Comparison of ENCODE assay signal across 17 mouse cellular contexts in the genomic region with DNA sequence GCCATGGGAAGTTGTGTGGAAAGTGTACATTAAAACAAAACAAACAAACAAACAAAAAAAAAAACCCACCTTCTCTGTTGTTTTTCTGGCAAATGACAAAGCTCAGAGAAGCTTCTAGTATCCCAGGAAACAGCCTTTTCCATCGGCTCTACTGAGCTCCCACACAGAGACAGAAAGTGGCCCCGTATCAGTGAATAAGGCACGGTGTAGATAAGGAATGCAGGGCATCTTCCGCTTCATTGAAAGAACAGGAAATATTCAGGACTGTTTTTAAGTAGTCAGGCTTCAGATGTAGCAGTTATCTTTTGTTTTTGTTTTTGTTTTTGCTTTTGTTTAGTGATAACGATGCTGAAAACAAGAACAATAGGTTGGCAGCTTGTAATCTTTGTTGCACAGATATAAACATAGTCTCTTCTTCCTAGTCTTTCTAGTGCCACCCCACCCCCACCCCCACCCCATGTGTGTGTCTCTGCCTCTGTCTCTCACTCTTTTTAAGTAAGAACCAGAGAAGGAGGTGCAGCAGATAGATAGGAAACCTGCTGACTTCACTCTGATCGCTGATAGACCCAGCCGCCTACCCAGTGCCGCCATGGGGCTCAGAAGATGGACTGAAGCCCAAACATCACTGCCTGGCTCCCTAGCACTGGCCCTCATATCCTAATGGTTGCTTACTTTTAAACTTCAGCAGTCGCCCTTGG. TPM values are rescaled to one million over a fixed set of nuclear protein-coding genes. Genes with fewer than 3 reads are reported as not detected.
DNase-seq lines count a peak whose midpoint lies in the region; ATAC-seq and TF ChIP-seq lines count a peak whose summit lies in the region.
"Had no signal": no experiment of that assay in that cellular context is flagged by ENCODE, and none has a peak within 500 bp of the region (broad histone marks: within the 10 kb centered on the region; RNA-seq: fewer than 3 reads in every experiment).

No protein-coding gene starts in this region.

- no peaks in the 10 kb centered on the region for H3K9me3 ChIP-seq in MEL (replicated peaks; ENCODE audit: insufficient read depth, low read length)
- H3K9me3 ChIP-seq in hindbrain, embryonic 11.5 days (ENCODE audit: control insufficient read depth, low read length): no peaks in the 10 kb centered on the region
- H3K9me3 ChIP-seq in midbrain, embryonic 14.5 days (ENCODE audit: control insufficient read depth, low read length): no peaks in the 10 kb centered on the region
- H3K9me3 ChIP-seq: forebrain, embryonic 12.5 days; hindbrain, embryonic 15.5 days; limb, embryonic 15.5 days had no signal

- no peaks in the 10 kb centered on the region for H3K79me2 ChIP-seq in MEL (ENCODE audit: control insufficient read depth, insufficient read depth, low read length, poor library complexity)

- WGBS in spleen, adult 2 months: 49% methylated on average over 9 of the region's 9 CpGs
- WGBS in hindbrain, embryonic 11.5 days: 72% methylated on average over 9 of the region's 9 CpGs
- WGBS in midbrain, embryonic 14.5 days: 77% methylated on average over 9 of the region's 9 CpGs

- no peaks in the 10 kb centered on the region for H3K36me3 ChIP-seq in spleen, adult 2 months (ENCODE audit: control insufficient read depth, insufficient read depth, low read length)
- H3K36me3 ChIP-seq in MEL (ENCODE audit: control insufficient read depth in 1 of 2, insufficient read depth in 2 of 2, low read length in 2 of 2): peaks cover 0 to 14% of the 10 kb centered on the region in 2 experiments; a peak in 2 of 4 replicates
- no peaks in the 10 kb centered on the region for H3K36me3 ChIP-seq in hindbrain, embryonic 11.5 days (ENCODE audit: control insufficient read depth, insufficient read depth, low read length)
- no peaks in the 10 kb centered on the region for H3K36me3 ChIP-seq in midbrain, embryonic 14.5 days (ENCODE audit: control insufficient read depth, insufficient read depth, low read length)
- H3K36me3 ChIP-seq: forebrain, embryonic 12.5 days; hindbrain, embryonic 15.5 days; limb, embryonic 15.5 days had no signal

- no peak overlapping the region; the same call in 1 of the 2 replicates for H3K4me3 ChIP-seq in spleen, adult 2 months (ENCODE audit: extremely low read depth, insufficient read depth, insufficient read length)
- 0 out of 4 replicates have a peak overlapping the region, but pooled peaks have one; percentile 3 to 11 for H3K4me3 ChIP-seq in MEL (ENCODE audit: control insufficient read depth in 1 of 2, insufficient read depth in 1 of 2, low read depth in 2 of 2, low read length in 2 of 2)
- H3K4me3 ChIP-seq in hindbrain, embryonic 11.5 days (ENCODE audit: low read depth, low read length): no peak overlapping the region
- H3K4me3 ChIP-seq in midbrain, embryonic 14.5 days (replicated peaks; ENCODE audit: low read depth, low read length): no peak overlapping the region
- H3K4me3 ChIP-seq: forebrain, embryonic 12.5 days; heart, adult 2 months; hindbrain, embryonic 15.5 days; limb, embryonic 15.5 days had no signal

- no peak for TF ChIP-seq CTCF in spleen, adult 2 months (IDR thresholded peaks at IDR 0.05; ENCODE audit: extremely low read depth, insufficient read depth, insufficient read length, insufficient replicate concordance)
- no peak for TF ChIP-seq CTCF in MEL (IDR thresholded peaks at IDR 0.05 in 2 of 3, conservative IDR thresholded peaks at IDR 0.05 in 1 of 3; ENCODE audit: control insufficient read depth in 1 of 3, insufficient read depth in 1 of 3, low read depth in 2 of 3, low read length in 3 of 3, poor library complexity in 1 of 3, severe bottlenecking in 1 of 3)

- DNase-seq in spleen, adult 2 months (ENCODE audit: low read depth in 1 of 2, low spot score in 2 of 2): no peak
- DNase-seq in spleen, postnatal 4 days (ENCODE audit: low spot score in 2 of 2): no peak
- DNase-seq in MEL (ENCODE audit: low read depth, low spot score): peak; percentile 69
- DNase-seq in c-Kit-positive CD71-positive TER-119-positive erythroid progenitor cells, embryonic 14.5 days (ENCODE audit: low spot score): peak; percentile 7
- DNase-seq in naive thymus-derived CD4-positive, alpha-beta T cell, adult 2 months (ENCODE audit: low read depth): peak; percentile 66
- no peak for DNase-seq in hindbrain, embryonic 11.5 days (ENCODE audit: low spot score)
- no peak for DNase-seq in midbrain, embryonic 14.5 days
- DNase-seq: cerebellum, adult 11 months; cerebellum, postnatal 14 days; gastrocnemius, postnatal 14 days; heart, adult 2 months; kidney, adult 11 months; kidney, postnatal 10 days; lung, postnatal 10 days had no signal

- peak overlapping the region; percentile 64; the same call in 1 of the 2 replicates for H3K27ac ChIP-seq in spleen, adult 2 months (ENCODE audit: insufficient read depth, low read length)
- peak overlapping the region; percentile 19 for H3K27ac ChIP-seq in MEL (ENCODE audit: control insufficient read depth, low read depth, low read length)
- no peak overlapping the region for H3K27ac ChIP-seq in hindbrain, embryonic 11.5 days (ENCODE audit: low read depth, low read length)
- no peak overlapping the region for H3K27ac ChIP-seq in midbrain, embryonic 14.5 days (replicated peaks; ENCODE audit: low read depth, low read length)
- H3K27ac ChIP-seq: forebrain, embryonic 12.5 days; heart, adult 2 months; hindbrain, embryonic 15.5 days; limb, embryonic 15.5 days had no signal

- H3K9ac ChIP-seq in MEL (ENCODE audit: control insufficient read depth, low read depth, low read length, poor library complexity, severe bottlenecking): no peak overlapping the region
- H3K9ac ChIP-seq in hindbrain, embryonic 11.5 days (ENCODE audit: low read depth, low read length): no peak overlapping the region
- no peak overlapping the region for H3K9ac ChIP-seq in midbrain, embryonic 14.5 days (replicated peaks; ENCODE audit: low read length)
- H3K9ac ChIP-seq: forebrain, embryonic 12.5 days; hindbrain, embryonic 15.5 days; limb, embryonic 15.5 days had no signal

- peak in 1 of 2 experiments; percentile 44; a peak in 1 of 4 replicates for TF ChIP-seq EP300 in MEL (IDR thresholded peaks at IDR 0.05; ENCODE audit: low read depth in 1 of 2, low read length in 2 of 2)

- ATAC-seq in hindbrain, embryonic 11.5 days (ENCODE audit: low FRiP score): no peak
- no peak for ATAC-seq in midbrain, embryonic 14.5 days (ENCODE audit: low FRiP score, low TSS enrichment)

- no peak for TF ChIP-seq RAD21 in MEL (IDR thresholded peaks at IDR 0.05; ENCODE audit: low read depth, low read length)

- H3K27me3 ChIP-seq in spleen, adult 2 months (ENCODE audit: control insufficient read depth, insufficient read depth, low read length): no peaks in the 10 kb centered on the region
- H3K27me3 ChIP-seq in MEL (ENCODE audit: control insufficient read depth in 1 of 2, insufficient read depth in 2 of 2, low read length in 2 of 2): peaks cover 4 to 7% of the 10 kb centered on the region in 2 experiments
- H3K27me3 ChIP-seq in hindbrain, embryonic 11.5 days (ENCODE audit: control insufficient read depth, insufficient read depth, low read length): peaks cover 19% of the 10 kb centered on the region
- 0 out of 2 replicates have a peak, but pooled peaks cover 4% of the 10 kb centered on the region for H3K27me3 ChIP-seq in midbrain, embryonic 14.5 days (ENCODE audit: control insufficient read depth, insufficient read depth, low read length)
- H3K27me3 ChIP-seq: hindbrain, embryonic 15.5 days had no signal

- no peak overlapping the region for H3K4me2 ChIP-seq in hindbrain, embryonic 11.5 days (replicated peaks; ENCODE audit: low read depth, low read length)
- no peak overlapping the region for H3K4me2 ChIP-seq in midbrain, embryonic 14.5 days (ENCODE audit: low read length)
- H3K4me2 ChIP-seq: forebrain, embryonic 12.5 days; hindbrain, embryonic 15.5 days; limb, embryonic 15.5 days had no signal

- peaks cover 6% of the 10 kb centered on the region for H3K4me1 ChIP-seq in spleen, adult 2 months (ENCODE audit: control insufficient read depth, insufficient read depth, insufficient read length)
- peaks cover 7 to 9% of the 10 kb centered on the region in 2 experiments for H3K4me1 ChIP-seq in MEL (ENCODE audit: control insufficient read depth in 1 of 2, insufficient read depth in 2 of 2, low read length in 2 of 2)
- H3K4me1 ChIP-seq in hindbrain, embryonic 11.5 days (replicated peaks; ENCODE audit: control insufficient read depth, insufficient read depth, low read length): 0 out of 2 replicates have a peak, but pooled peaks cover 3% of the 10 kb centered on the region
- peaks cover 17% of the 10 kb centered on the region for H3K4me1 ChIP-seq in midbrain, embryonic 14.5 days (ENCODE audit: control insufficient read depth, insufficient read depth, low read length)

- TF ChIP-seq POLR2A in spleen, adult 2 months (IDR thresholded peaks at IDR 0.05; ENCODE audit: low read depth, low read length): no peak
- TF ChIP-seq POLR2A in MEL (IDR thresholded peaks at IDR 0.05; ENCODE audit: control insufficient read depth in 1 of 2, insufficient read depth in 1 of 2, low read depth in 1 of 2, low read length in 2 of 2, poor library complexity in 1 of 2): no peak

TF ChIP-seq in MEL, 35 proteins besides CTCF, POLR2A, EP300 and RAD21 (continues in another document):
- TF ChIP-seq CHD2 (IDR thresholded peaks at IDR 0.05; ENCODE audit: low read length): peak; percentile 22; the same call in 1 of the 2 replicates
- no peak for TF ChIP-seq USF1 (IDR thresholded peaks at IDR 0.05; ENCODE audit: low read depth, low read length)
- TF ChIP-seq ZMIZ1 (IDR thresholded peaks at IDR 0.05; ENCODE audit: low read depth, low read length): no peak
- TF ChIP-seq MAFK (IDR thresholded peaks at IDR 0.05; ENCODE audit: borderline replicate concordance, low read depth, low read length): no peak
- no peak for TF ChIP-seq CHD1 (IDR thresholded peaks at IDR 0.05; ENCODE audit: low read depth, low read length)
- TF ChIP-seq ZC3H11A (IDR thresholded peaks at IDR 0.05; ENCODE audit: low read depth, low read length): no peak
- TF ChIP-seq MAX (IDR thresholded peaks at IDR 0.05; ENCODE audit: low read length): peak; percentile 26; the same call in 1 of the 2 replicates
- TF ChIP-seq ELF1 (IDR thresholded peaks at IDR 0.05; ENCODE audit: low read depth, low read length): 0 out of 2 replicates have a peak, but pooled peaks have one; percentile 5
- no peak for TF ChIP-seq JUND (IDR thresholded peaks at IDR 0.05; ENCODE audit: low read depth, low read length)
- no peak for TF ChIP-seq ZKSCAN1 (IDR thresholded peaks at IDR 0.05; ENCODE audit: low read depth, low read length)
- TF ChIP-seq USF2 (IDR thresholded peaks at IDR 0.05; ENCODE audit: borderline replicate concordance in 1 of 2, insufficient read depth in 1 of 2, low read depth in 1 of 2, low read length in 2 of 2): no peak
- TF ChIP-seq POLR2AphosphoS2 (IDR thresholded peaks at IDR 0.05; ENCODE audit: low read length): no peak

RNA-seq across cellular contexts. Expression of a gene that starts 3.8 kb away (rescaled TPM):
- polyA plus RNA-seq in spleen, adult 2 months (2012; rRNA removed): 20.1 and 22.3 TPM in 2 replicates
- not detected in 2 replicates for total RNA-seq in MEL (2012; rRNA removed)
- not detected for polyA plus RNA-seq in MEL (2012; ENCODE audit: insufficient read depth in 1 of 2, insufficient read length in 2 of 2, low read depth in 1 of 2, low replicate concordance in 2 of 2, missing spikeins in 1 of 2)
- 0.85 and 1.5 TPM in 2 replicates for polyA plus RNA-seq in hindbrain, embryonic 11.5 days (2014; fragmentation: Nextera tagmentation; extraction: Ambion mirVana)
- polyA plus RNA-seq in midbrain, embryonic 14.5 days (2014; fragmentation: Nextera tagmentation; extraction: Ambion mirVana): 2.9 and 3.9 TPM in 2 replicates

Comparison
In these comparisons a context has a peak if more than half of its experiments do, and no peak if none do; other contexts are left out.
1. DNase-seq: peak in MEL (single experiment), c-Kit-positive CD71-positive TER-119-positive erythroid progenitor cells, embryonic 14.5 days (single experiment) and naive thymus-derived CD4-positive, alpha-beta T cell, adult 2 months (single experiment); none in spleen, adult 2 months (0 of 2), spleen, postnatal 4 days (0 of 2), hindbrain, embryonic 11.5 days (single experiment) and midbrain, embryonic 14.5 days (single experiment).
2. H3K27ac ChIP-seq: peak in spleen, adult 2 months (single experiment) and MEL (single experiment); none in hindbrain, embryonic 11.5 days (single experiment) and midbrain, embryonic 14.5 days (single experiment).
3. H3K4me3 ChIP-seq: peak in MEL (2 of 2); none in spleen, adult 2 months (single experiment), hindbrain, embryonic 11.5 days (single experiment) and midbrain, embryonic 14.5 days (single experiment).